Mouse (Mus musculus): ENCODE data around the gene Sppl2c.
A peak's percentile ranks its signal among the peaks of the same experiment; 100 is the strongest.

Gene Sppl2c

GRCm38 (mm10) chr11:104186135-104186836 lies at the start of gene Sppl2c:
Gene Sppl2c, plus strand, starts transcription at chr11:104186327.
- no peak for DNase-seq (ENCODE audit: low read depth, low spot score)

GRCm38 (mm10) chr11:104138976-104139375 lies 47.2 kb upstream of the Sppl2c start:
- DNase-seq (ENCODE audit: low read depth, low spot score), result no peak

- DNase-seq (ENCODE audit: low read depth, low spot score), result no peak
Observed at GRCm38 (mm10) chr11:104144930-104145329, 41.2 kb upstream of the Sppl2c start.

GRCm38 (mm10) chr11:104148787-104149186 lies 37.3 kb upstream of the Sppl2c start:
- no peak for DNase-seq (ENCODE audit: low read depth, low spot score)

- no peak for DNase-seq (ENCODE audit: low read depth, low spot score)
Observed at GRCm38 (mm10) chr11:104150911-104151310, 35.2 kb upstream of the Sppl2c start.

- DNase-seq (ENCODE audit: low read depth, low spot score), result no peak
Observed at GRCm38 (mm10) chr11:104154332-104154731, 31.8 kb upstream of the Sppl2c start.

GRCm38 (mm10) chr11:104154820-104155635 lies 31.1 kb upstream of the Sppl2c start:
- no peak for DNase-seq (ENCODE audit: low read depth, low spot score)

- no peak for DNase-seq (ENCODE audit: low read depth, low spot score)
Observed at GRCm38 (mm10) chr11:104155899-104156298, 30.2 kb upstream of the Sppl2c start.

- no peak for DNase-seq (ENCODE audit: low read depth, low spot score)
Observed at GRCm38 (mm10) chr11:104156391-104156790, 29.7 kb upstream of the Sppl2c start.

- peak; percentile 73 for DNase-seq (ENCODE audit: low read depth, low spot score)
Observed at GRCm38 (mm10) chr11:104157603-104158259, 28.4 kb upstream of the Sppl2c start.

- DNase-seq (ENCODE audit: low read depth, low spot score), result no peak
Observed at GRCm38 (mm10) chr11:104158260-104158907, 27.7 kb upstream of the Sppl2c start.

- DNase-seq (ENCODE audit: low read depth, low spot score), result no peak
Observed at GRCm38 (mm10) chr11:104159769-104160272, 26.3 kb upstream of the Sppl2c start.

- no peak for DNase-seq (ENCODE audit: low read depth, low spot score)
Observed at GRCm38 (mm10) chr11:104161153-104161552, 25.0 kb upstream of the Sppl2c start.

- DNase-seq (ENCODE audit: low read depth, low spot score), result no peak
Observed at GRCm38 (mm10) chr11:104164257-104164656, 21.9 kb upstream of the Sppl2c start.

GRCm38 (mm10) chr11:104171281-104171781 lies 14.8 kb upstream of the Sppl2c start:
- DNase-seq (ENCODE audit: low read depth, low spot score), result peak; percentile 54

GRCm38 (mm10) chr11:104178893-104179292 lies 7.2 kb upstream of the Sppl2c start:
- no peak for DNase-seq (ENCODE audit: low read depth, low spot score)

- no peak for DNase-seq (ENCODE audit: low read depth, low spot score)
Observed at GRCm38 (mm10) chr11:104179804-104180203, 6.3 kb upstream of the Sppl2c start.

GRCm38 (mm10) chr11:104182141-104182540 lies 4.0 kb upstream of the Sppl2c start:
- DNase-seq (ENCODE audit: low read depth, low spot score), result no peak

- DNase-seq (ENCODE audit: low read depth, low spot score), result no peak
Observed at GRCm38 (mm10) chr11:104186837-104187150, 667 bp downstream of the Sppl2c start.

GRCm38 (mm10) chr11:104187766-104188165 lies 1.6 kb downstream of the Sppl2c start:
- no peak for DNase-seq (ENCODE audit: low read depth, low spot score)

- DNase-seq (ENCODE audit: low read depth, low spot score), result no peak
Observed at GRCm38 (mm10) chr11:104190008-104190407, 3.9 kb downstream of the Sppl2c start.

- no peak for DNase-seq (ENCODE audit: low read depth, low spot score)
Observed at GRCm38 (mm10) chr11:104195382-104195781, 9.3 kb downstream of the Sppl2c start.

Measured in embryo, embryonic 11.5 days (tissue).